Comparison of ENCODE assay signal across 23 mouse cellular contexts in the genomic region with DNA sequence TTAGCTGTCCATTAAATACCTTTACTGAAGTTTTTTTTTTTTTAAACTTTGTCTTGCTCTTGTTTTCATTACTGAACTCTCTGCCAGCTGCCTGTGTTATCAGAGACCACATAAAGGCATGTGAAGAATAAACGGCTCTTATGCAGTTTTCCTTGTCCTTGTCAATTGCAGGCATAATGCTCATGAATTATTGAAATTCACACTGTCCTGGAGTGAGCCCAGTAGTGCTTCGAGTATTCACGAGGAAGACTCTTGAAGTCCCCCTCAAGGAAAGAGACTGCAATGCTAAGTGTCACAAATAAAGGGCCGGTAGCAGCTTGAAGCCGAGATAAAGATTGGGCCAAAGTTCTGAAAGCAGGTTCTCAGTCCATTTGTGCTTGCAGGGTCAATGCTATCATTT.
A peak's percentile ranks its signal among the peaks of the same experiment; 100 is the strongest.
DNase-seq lines count a peak whose midpoint lies in the region; ATAC-seq and TF ChIP-seq lines count a peak whose summit lies in the region.
"Had no signal": no experiment of that assay in that cellular context is flagged by ENCODE, and none has a peak within 500 bp of the region (broad histone marks: within the 10 kb centered on the region; RNA-seq: fewer than 3 reads in every experiment).

No protein-coding gene starts in this region.

- H3K9me3 ChIP-seq in forebrain, embryonic 13.5 days (replicated peaks), result no peaks in the 10 kb centered on the region
- no peaks in the 10 kb centered on the region for H3K9me3 ChIP-seq in forebrain, embryonic 11.5 days (ENCODE audit: control insufficient read depth, low read length)
- H3K9me3 ChIP-seq in heart, embryonic 16.5 days (replicated peaks; ENCODE audit: control insufficient read depth, low read length), result no peaks in the 10 kb centered on the region
- no peaks in the 10 kb centered on the region for H3K9me3 ChIP-seq in midbrain, embryonic 13.5 days
- H3K9me3 ChIP-seq in midbrain, postnatal 0 days (ENCODE audit: low read length), result no peaks in the 10 kb centered on the region
- H3K9me3 ChIP-seq: forebrain, embryonic 10.5 days; forebrain, embryonic 15.5 days; heart, embryonic 15.5 days; hindbrain, embryonic 10.5 days had no signal

- 50% methylated on average over 5 of the region's 5 CpGs for WGBS in forebrain, embryonic 13.5 days
- WGBS in forebrain, embryonic 11.5 days, result 77% methylated on average over 5 of the region's 5 CpGs
- 49% methylated on average over 5 of the region's 5 CpGs for WGBS in heart, embryonic 16.5 days
- 45% methylated on average over 5 of the region's 5 CpGs for WGBS in midbrain, embryonic 13.5 days
- WGBS in midbrain, postnatal 0 days, result 35% methylated on average over 5 of the region's 5 CpGs

- peaks cover 5% of the 10 kb centered on the region; the same call in 1 of the 2 replicates for H3K27me3 ChIP-seq in forebrain, embryonic 13.5 days
- H3K27me3 ChIP-seq in forebrain, embryonic 11.5 days (ENCODE audit: control insufficient read depth, insufficient read depth, low read length), result peaks cover 4% of the 10 kb centered on the region; the same call in 1 of the 2 replicates
- no peaks in the 10 kb centered on the region for H3K27me3 ChIP-seq in heart, embryonic 16.5 days (ENCODE audit: control insufficient read depth, insufficient read depth, low read length)
- peaks cover 12% of the 10 kb centered on the region for H3K27me3 ChIP-seq in midbrain, embryonic 13.5 days
- no peaks in the 10 kb centered on the region for H3K27me3 ChIP-seq in midbrain, postnatal 0 days (ENCODE audit: insufficient read depth, low read length)
- H3K27me3 ChIP-seq: forebrain, embryonic 15.5 days; heart, embryonic 15.5 days had no signal

- H3K36me3 ChIP-seq in forebrain, embryonic 13.5 days (ENCODE audit: poor library complexity, severe bottlenecking), result no peaks in the 10 kb centered on the region
- no peaks in the 10 kb centered on the region for H3K36me3 ChIP-seq in forebrain, embryonic 11.5 days (ENCODE audit: control insufficient read depth, insufficient read depth, low read length)
- H3K36me3 ChIP-seq in heart, embryonic 16.5 days (ENCODE audit: control insufficient read depth, insufficient read depth), result no peaks in the 10 kb centered on the region
- H3K36me3 ChIP-seq in midbrain, embryonic 13.5 days, result no peaks in the 10 kb centered on the region
- no peaks in the 10 kb centered on the region for H3K36me3 ChIP-seq in midbrain, postnatal 0 days (ENCODE audit: insufficient read depth, low read length)
- H3K36me3 ChIP-seq: forebrain, embryonic 10.5 days; forebrain, embryonic 15.5 days; heart, embryonic 15.5 days; hindbrain, embryonic 10.5 days had no signal

- no peaks in the 10 kb centered on the region for H3K4me1 ChIP-seq in forebrain, embryonic 13.5 days
- no peaks in the 10 kb centered on the region for H3K4me1 ChIP-seq in forebrain, embryonic 11.5 days (replicated peaks; ENCODE audit: control insufficient read depth, insufficient read depth, low read length)
- peaks cover 6% of the 10 kb centered on the region for H3K4me1 ChIP-seq in heart, embryonic 16.5 days (ENCODE audit: control insufficient read depth, insufficient read depth, low read length)
- no peaks in the 10 kb centered on the region; the same call in 1 of the 2 replicates for H3K4me1 ChIP-seq in midbrain, embryonic 13.5 days (replicated peaks)
- H3K4me1 ChIP-seq in midbrain, postnatal 0 days (ENCODE audit: insufficient read depth, low read length), result no peaks in the 10 kb centered on the region
- H3K4me1 ChIP-seq: forebrain, embryonic 10.5 days; forebrain, embryonic 15.5 days; hindbrain, embryonic 10.5 days had no signal

- TF ChIP-seq CTCF in midbrain, postnatal 0 days (IDR thresholded peaks at IDR 0.05), result no peak

- H3K9ac ChIP-seq in forebrain, embryonic 13.5 days, result no peak overlapping the region
- H3K9ac ChIP-seq in forebrain, embryonic 11.5 days (ENCODE audit: low read length), result no peak overlapping the region
- H3K9ac ChIP-seq in heart, embryonic 16.5 days (ENCODE audit: low read length), result no peak overlapping the region
- no peak overlapping the region for H3K9ac ChIP-seq in midbrain, embryonic 13.5 days (replicated peaks)
- no peak overlapping the region for H3K9ac ChIP-seq in midbrain, postnatal 0 days (replicated peaks; ENCODE audit: low read length, poor library complexity, severe bottlenecking)
- H3K9ac ChIP-seq: forebrain, embryonic 15.5 days; heart, embryonic 15.5 days; hindbrain, embryonic 14.5 days had no signal

- H3K4me3 ChIP-seq in forebrain, embryonic 13.5 days, result no peak overlapping the region
- H3K4me3 ChIP-seq in forebrain, embryonic 11.5 days (ENCODE audit: low read depth, low read length), result no peak overlapping the region
- no peak overlapping the region for H3K4me3 ChIP-seq in heart, embryonic 16.5 days (ENCODE audit: low read length)
- no peak overlapping the region for H3K4me3 ChIP-seq in midbrain, embryonic 13.5 days (replicated peaks)
- H3K4me3 ChIP-seq in midbrain, postnatal 0 days (ENCODE audit: low read depth, low read length), result no peak overlapping the region
- H3K4me3 ChIP-seq: forebrain, embryonic 10.5 days; forebrain, embryonic 15.5 days; heart, embryonic 15.5 days; hindbrain, embryonic 10.5 days had no signal

- no peak overlapping the region for H3K4me2 ChIP-seq in forebrain, embryonic 13.5 days
- no peak overlapping the region for H3K4me2 ChIP-seq in forebrain, embryonic 11.5 days (ENCODE audit: low read depth, low read length, severe bottlenecking)
- peak overlapping the region; percentile 23; the same call in 1 of the 2 replicates for H3K4me2 ChIP-seq in heart, embryonic 16.5 days (ENCODE audit: low read depth, low read length)
- no peak overlapping the region for H3K4me2 ChIP-seq in midbrain, embryonic 13.5 days (replicated peaks)
- no peak overlapping the region for H3K4me2 ChIP-seq in midbrain, postnatal 0 days (ENCODE audit: low read depth, low read length, poor library complexity, severe bottlenecking)
- H3K4me2 ChIP-seq: forebrain, embryonic 15.5 days; heart, embryonic 11.5 days; heart, embryonic 15.5 days; hindbrain, embryonic 14.5 days had no signal

- DNase-seq in forebrain, embryonic 11.5 days (ENCODE audit: low spot score), result no peak
- no peak for DNase-seq in heart, postnatal 36 days
- peak; percentile 18 for DNase-seq in lung, postnatal 25 days (ENCODE audit: low spot score)
- no peak for DNase-seq in lung, postnatal 4 days
- DNase-seq in midbrain, postnatal 0 days (ENCODE audit: low spot score), result no peak
- DNase-seq: adrenal gland, adult 8-10 months; adrenal gland, postnatal 25 days; cerebellum, adult 18-20 months; cerebellum, adult 9-10 months; cerebellum, postnatal 14 days; gastrocnemius, postnatal 25 days had no signal

- intact Hi-C loops in heart, postnatal 36 days (cut with DNase I), result no loop called here

- ATAC-seq in forebrain, embryonic 13.5 days, result 0 out of 2 replicates have a peak, but pooled peaks have one; percentile 43
- ATAC-seq in forebrain, embryonic 11.5 days (replicated peaks; ENCODE audit: low FRiP score), result no peak
- no peak for ATAC-seq in heart, embryonic 16.5 days (replicated peaks; ENCODE audit: extremely low read depth, insufficient read depth, low FRiP score)
- peak; percentile 56; the same call in 1 of the 2 replicates for ATAC-seq in midbrain, embryonic 13.5 days
- ATAC-seq in midbrain, postnatal 0 days (ENCODE audit: low FRiP score), result no peak
- ATAC-seq: activated CD4-positive, CD25-positive, alpha-beta regulatory T cell, adult 4 months; forebrain, embryonic 15.5 days; hindbrain, postnatal 0 days; inflammation-experienced regulatory T-cells, adult 6 months had no signal

- no peak overlapping the region for H3K27ac ChIP-seq in forebrain, embryonic 13.5 days
- H3K27ac ChIP-seq in forebrain, embryonic 11.5 days (ENCODE audit: low read depth, low read length), result no peak overlapping the region
- no peak overlapping the region for H3K27ac ChIP-seq in heart, embryonic 16.5 days (ENCODE audit: low read length)
- H3K27ac ChIP-seq in midbrain, embryonic 13.5 days, result no peak overlapping the region
- no peak overlapping the region for H3K27ac ChIP-seq in midbrain, postnatal 0 days (ENCODE audit: low read depth, low read length)
- H3K27ac ChIP-seq: forebrain, embryonic 10.5 days; forebrain, embryonic 15.5 days; heart, embryonic 15.5 days; hindbrain, embryonic 10.5 days; hindbrain, embryonic 14.5 days; hindbrain, postnatal 0 days had no signal

Comparison
In these comparisons a context has a peak if more than half of its experiments do, and no peak if none do; other contexts are left out.
1. ATAC-seq: peak in forebrain, embryonic 13.5 days (single experiment) and midbrain, embryonic 13.5 days (single experiment); none in forebrain, embryonic 11.5 days (single experiment), heart, embryonic 16.5 days (single experiment) and midbrain, postnatal 0 days (single experiment).